Mouse (Mus musculus) limb, embryonic 15.5 days (tissue): ENCODE measurements at regions not wholly inside any gene's neighbourhood (a gene's known extent, or its start where the extent isn't known, plus 50 kb on each side); places are given as distances from the start of the nearest gene placed in this dataset.

ENCODE experiments used
- ATAC-seq: fragments of 200-750 bp; cut with Nextera tagmentation; 2 replicates; pipeline ENCODE4 v1.8.0; 2017; ENCODE audit warnings: low read depth, moderate TSS enrichment; ENCODE audit not compliant: insufficient number of reproducible peaks, low FRiP score, low TSS enrichment
- H3K27ac ChIP-seq: fragments of 300-500 bp; sonication (generic); 2 replicates; pipeline ENCODE4 v1.5.1; 2015; ENCODE audit warnings: moderate library complexity, mild to moderate bottlenecking, inconsistent platforms
- H3K27me3 ChIP-seq: fragments of 300-500 bp; sonication (generic); 2 replicates; pipeline ENCODE4 v1.6.1; 2015; ENCODE audit warnings: inconsistent platforms
- H3K36me3 ChIP-seq: fragments of 300-500 bp; sonication (generic); 2 replicates; pipeline ENCODE4 v1.6.1; 2015; ENCODE audit warnings: inconsistent platforms
- H3K4me1 ChIP-seq: fragments of 300-500 bp; sonication (generic); 2 replicates; pipeline ENCODE4 v1.6.1; 2015; ENCODE audit warnings: inconsistent platforms
- H3K4me2 ChIP-seq: fragments of 300-500 bp; sonication (generic); 2 replicates; pipeline ENCODE4 v1.6.1; 2015; ENCODE audit warnings: mild to moderate bottlenecking, inconsistent platforms
- H3K4me3 ChIP-seq: fragments of 300-500 bp; sonication (generic); 2 replicates; pipeline ENCODE4 v1.5.1; 2015; ENCODE audit warnings: mild to moderate bottlenecking, inconsistent platforms
- H3K9ac ChIP-seq: fragments of 300-500 bp; sonication (generic); 2 replicates; pipeline ENCODE4 v1.6.1; 2015; ENCODE audit warnings: inconsistent platforms
- H3K9me3 ChIP-seq: fragments of 300-500 bp; sonication (generic); 2 replicates; pipeline ENCODE4 v1.6.1; 2016; ENCODE audit warnings: inconsistent platforms
- WGBS: fragments of 180-500 bp; shearing (Covaris S2); methylation state at CpG from one replicate; pipeline ENCODE4 v1.1.7; 2015; 5-methylcytosine and 5-hydroxymethylcytosine counted together

DNA sequence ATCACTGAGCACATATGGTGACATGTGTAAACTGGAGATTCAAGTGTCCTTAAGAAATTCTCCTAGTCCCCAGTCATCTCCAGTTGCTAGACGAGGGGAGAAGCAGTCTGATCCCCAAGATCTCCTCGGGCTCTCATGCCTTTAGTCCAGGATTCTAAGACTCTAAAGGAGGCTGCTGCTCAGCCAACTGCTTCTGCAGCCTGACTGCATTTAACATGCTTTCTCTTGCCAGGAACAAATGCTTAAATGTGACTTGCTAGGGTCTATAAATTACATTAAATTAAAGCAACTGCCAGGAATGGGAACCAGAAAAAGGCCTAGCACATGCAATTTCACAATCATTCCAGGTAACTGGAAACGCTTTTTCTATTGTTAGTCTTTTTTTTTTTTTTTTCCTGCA, 599.8 kb upstream of the Gcfc2 start:
- ATAC-seq: no peak
- Histone ChIP-seq H3K9me3 (no peaks in the 10 kb centered on the region), H3K9ac (no peak overlapping the region), H3K4me1 (no peaks in the 10 kb centered on the region), H3K27me3 (no peaks in the 10 kb centered on the region), H3K36me3 (no peaks in the 10 kb centered on the region), H3K4me2 (no peak overlapping the region), H3K4me3 (no peak overlapping the region), H3K27ac (no peak overlapping the region)
- 45% methylated on average over 3 of the region's 3 CpGs for WGBS

DNA sequence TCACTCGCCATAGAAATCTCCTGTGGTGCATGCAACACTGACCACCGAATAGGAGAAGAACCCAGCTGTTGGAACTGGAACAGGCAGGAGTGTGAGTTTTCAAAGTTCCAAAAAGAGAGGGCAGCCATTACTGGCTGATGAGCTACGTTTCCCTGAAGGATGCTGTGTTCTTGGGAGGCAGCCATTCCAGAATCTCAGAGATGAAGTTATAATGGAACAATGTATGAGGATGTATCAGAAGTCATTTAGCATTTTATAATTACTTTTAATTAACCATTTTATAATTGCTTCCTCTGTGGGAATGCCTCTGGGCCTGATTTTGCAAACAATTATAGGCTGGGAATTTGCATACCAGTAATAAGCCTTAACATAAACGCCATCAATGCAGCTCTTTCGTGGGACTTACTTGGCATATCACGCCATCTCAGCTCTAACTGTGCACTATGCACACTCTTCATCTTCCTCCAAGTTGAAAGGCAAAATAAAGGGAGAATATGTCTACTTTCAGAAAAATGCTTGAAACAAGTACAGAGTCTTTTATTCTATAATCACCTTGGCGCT, 559.4 kb upstream of the Gcfc2 start:
- H3K9ac ChIP-seq: no peak overlapping the region
- no peak overlapping the region for H3K4me3 ChIP-seq
- H3K4me2 ChIP-seq: no peak overlapping the region
- no peaks in the 10 kb centered on the region for H3K4me1 ChIP-seq
- no peak overlapping the region for H3K27ac ChIP-seq
- 78% methylated on average over 7 of the region's 7 CpGs for WGBS
- H3K27me3 ChIP-seq: no peaks in the 10 kb centered on the region
- H3K9me3 ChIP-seq: no peaks in the 10 kb centered on the region
- no peaks in the 10 kb centered on the region for H3K36me3 ChIP-seq
- ATAC-seq: no peak

DNA sequence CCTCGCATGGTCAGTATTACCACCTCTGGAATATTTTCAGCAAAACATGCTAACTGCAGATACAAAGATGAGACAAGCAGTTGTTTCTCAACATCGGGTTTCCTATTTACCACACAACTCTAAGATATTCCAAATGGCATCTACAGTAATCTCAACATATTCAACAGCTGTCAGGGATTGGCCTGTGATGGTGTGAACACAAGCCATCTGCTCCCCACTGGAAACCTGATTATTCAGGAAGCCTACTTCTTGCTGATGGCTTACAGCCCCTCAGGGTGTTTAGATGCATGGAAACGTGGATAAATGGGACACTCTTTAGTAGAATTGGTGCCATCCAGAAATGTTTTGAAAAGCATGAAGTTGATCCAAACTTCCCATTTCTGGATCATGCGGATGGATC, 535.0 kb upstream of the Gcfc2 start:
- H3K36me3 ChIP-seq: no peaks in the 10 kb centered on the region
- H3K9ac ChIP-seq: no peak overlapping the region
- no peak for ATAC-seq
- H3K9me3 ChIP-seq: no peaks in the 10 kb centered on the region
- no peak overlapping the region for H3K4me3 ChIP-seq
- no peaks in the 10 kb centered on the region for H3K27me3 ChIP-seq
- no peak overlapping the region for H3K27ac ChIP-seq
- no peak overlapping the region for H3K4me2 ChIP-seq
- no peaks in the 10 kb centered on the region for H3K4me1 ChIP-seq
- WGBS: 76% methylated on average over 4 of the region's 4 CpGs

DNA sequence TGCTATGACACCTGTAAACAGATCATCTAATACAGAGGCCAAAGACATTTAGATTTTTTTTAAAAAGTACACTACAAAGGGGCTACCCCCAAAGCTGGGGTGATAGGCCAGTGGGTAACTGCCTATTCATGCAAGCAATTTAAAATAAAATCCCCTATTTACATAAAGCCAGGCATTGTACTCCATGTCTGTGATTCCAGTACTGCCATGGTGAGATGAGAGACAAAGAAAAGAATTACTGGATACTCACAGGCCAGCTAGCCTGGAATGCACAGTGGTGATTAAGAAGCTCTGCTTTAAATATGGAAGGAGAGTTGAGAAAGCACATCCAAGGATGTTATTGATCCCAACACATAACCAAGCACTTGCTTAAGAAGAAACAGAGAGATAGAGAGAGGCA, 520.3 kb upstream of the Gcfc2 start:
- H3K36me3 ChIP-seq: no peaks in the 10 kb centered on the region
- no peak overlapping the region for H3K4me2 ChIP-seq
- H3K27ac ChIP-seq: no peak overlapping the region
- no peaks in the 10 kb centered on the region for H3K9me3 ChIP-seq
- ATAC-seq: no peak
- H3K4me1 ChIP-seq: no peaks in the 10 kb centered on the region
- no peak overlapping the region for H3K4me3 ChIP-seq
- H3K9ac ChIP-seq: no peak overlapping the region
- no peaks in the 10 kb centered on the region for H3K27me3 ChIP-seq

DNA sequence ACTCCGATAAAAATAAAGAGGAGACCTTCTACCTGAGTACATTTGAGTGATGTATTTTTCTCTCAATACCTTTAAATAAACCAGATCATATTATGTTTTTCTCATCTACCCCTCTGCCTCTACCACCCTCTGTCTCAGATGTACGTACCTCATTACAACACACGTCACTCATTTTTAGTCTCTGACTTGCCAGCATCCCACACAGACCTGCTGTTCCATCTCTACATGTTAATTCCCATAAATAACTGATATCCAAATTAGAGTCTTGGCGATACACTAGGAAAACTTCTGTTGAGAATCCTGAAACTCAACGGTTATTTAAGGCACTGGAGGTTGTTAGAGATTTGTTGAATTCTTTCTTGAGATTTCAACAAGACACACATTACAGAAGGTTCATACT, 509.9 kb upstream of the Gcfc2 start:
- H3K9me3 ChIP-seq: no peaks in the 10 kb centered on the region
- no peak overlapping the region for H3K9ac ChIP-seq
- H3K36me3 ChIP-seq: no peaks in the 10 kb centered on the region
- 92% methylated on average over 5 of the region's 5 CpGs for WGBS
- no peak for ATAC-seq
- no peaks in the 10 kb centered on the region for H3K27me3 ChIP-seq
- no peak overlapping the region for H3K27ac ChIP-seq
- no peak overlapping the region for H3K4me2 ChIP-seq
- H3K4me1 ChIP-seq: no peaks in the 10 kb centered on the region
- H3K4me3 ChIP-seq: no peak overlapping the region

DNA sequence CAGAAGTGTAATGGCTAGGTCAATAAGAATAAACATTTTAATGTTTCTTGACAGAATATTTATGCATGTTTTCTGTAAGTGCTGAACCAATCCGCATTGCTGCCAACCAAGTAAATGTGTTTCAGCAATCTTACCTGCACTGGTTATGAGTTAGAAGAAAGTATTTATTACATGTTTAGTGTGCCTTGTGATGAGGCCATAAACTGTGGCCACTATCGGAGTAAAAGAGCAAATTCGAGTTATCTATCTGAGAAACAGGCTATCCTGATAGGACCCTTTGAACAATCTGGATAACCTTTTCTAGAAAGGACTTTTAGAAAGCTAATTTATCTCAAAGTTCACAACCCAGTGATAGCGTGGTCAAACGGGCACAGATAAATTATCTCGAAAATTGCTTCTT, 488.7 kb upstream of the Gcfc2 start:
- no peak for ATAC-seq
- no peaks in the 10 kb centered on the region for H3K9me3 ChIP-seq
- no peak overlapping the region for H3K9ac ChIP-seq
- H3K27me3 ChIP-seq: no peaks in the 10 kb centered on the region
- no peak overlapping the region for H3K27ac ChIP-seq
- no peaks in the 10 kb centered on the region for H3K4me1 ChIP-seq
- H3K36me3 ChIP-seq: no peaks in the 10 kb centered on the region
- no peak overlapping the region for H3K4me3 ChIP-seq
- 84% methylated on average over 6 of the region's 6 CpGs for WGBS
- no peak overlapping the region for H3K4me2 ChIP-seq

DNA sequence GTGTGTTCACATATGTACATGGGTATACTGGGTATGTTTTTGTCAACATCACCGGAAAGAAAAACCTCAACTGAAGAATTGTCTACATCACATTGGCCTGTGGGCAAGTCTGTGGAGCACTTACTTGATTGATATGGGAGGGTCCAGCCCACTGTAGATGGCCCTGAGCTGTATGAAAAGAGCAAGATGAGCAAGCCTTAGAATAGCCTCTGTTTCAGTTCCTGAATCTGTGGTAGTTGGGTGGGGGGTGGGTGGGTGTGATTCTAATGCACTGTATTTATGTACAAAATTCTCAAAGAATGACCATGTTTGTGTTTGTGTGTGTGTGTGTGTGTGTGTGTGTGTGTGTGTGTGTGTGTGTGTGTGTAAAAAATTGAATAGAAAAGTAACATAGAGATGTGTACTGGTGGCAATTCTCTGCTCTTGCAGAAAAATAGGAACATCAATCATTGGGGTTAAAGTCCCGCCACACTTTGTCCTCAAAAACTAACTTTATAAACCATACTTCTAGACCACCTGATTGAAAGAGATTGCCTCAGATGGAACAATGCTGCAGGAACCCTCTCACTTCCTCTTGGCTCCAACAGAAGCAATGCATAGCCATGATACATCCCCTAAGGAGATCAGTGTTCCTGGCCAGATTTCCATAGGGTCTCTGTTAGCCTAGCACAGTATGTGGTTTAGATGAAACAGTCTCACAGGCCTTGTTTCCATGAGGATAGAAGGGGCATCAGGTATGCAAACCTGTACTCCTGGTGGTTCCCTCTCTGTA, 484.3 kb upstream of the Gcfc2 start:
- no peaks in the 10 kb centered on the region for H3K4me1 ChIP-seq
- H3K4me3 ChIP-seq: no peak overlapping the region
- no peaks in the 10 kb centered on the region for H3K27me3 ChIP-seq
- no peak overlapping the region for H3K9ac ChIP-seq
- no peak overlapping the region for H3K4me2 ChIP-seq
- H3K27ac ChIP-seq: no peak overlapping the region
- H3K9me3 ChIP-seq: no peaks in the 10 kb centered on the region
- H3K36me3 ChIP-seq: no peaks in the 10 kb centered on the region
- 81% methylated on average over 2 of the region's 2 CpGs for WGBS
- no peak for ATAC-seq

DNA sequence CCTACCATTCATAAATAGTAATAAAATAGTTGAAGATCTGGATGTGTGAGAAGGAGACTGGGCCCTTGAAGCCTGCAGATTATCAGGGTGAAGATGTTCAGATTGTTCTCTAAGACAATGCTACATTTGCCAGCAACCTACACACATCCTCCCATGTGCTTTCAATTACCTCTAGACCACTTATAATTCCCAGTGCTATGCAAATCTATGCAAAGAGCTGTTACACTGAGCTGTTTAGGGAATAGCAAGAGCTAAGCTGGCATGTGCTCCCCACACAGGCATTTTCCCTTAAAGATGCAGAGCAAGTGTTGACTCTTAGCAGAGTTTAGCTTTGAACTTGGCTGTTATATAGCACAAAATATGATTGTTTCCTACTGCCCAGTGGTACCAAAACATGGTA, 482.1 kb upstream of the Gcfc2 start:
- Histone ChIP-seq H3K9ac (no peak overlapping the region), H3K27ac (no peak overlapping the region), H3K27me3 (no peaks in the 10 kb centered on the region), H3K9me3 (no peaks in the 10 kb centered on the region), H3K4me3 (no peak overlapping the region), H3K36me3 (no peaks in the 10 kb centered on the region), H3K4me2 (no peak overlapping the region), H3K4me1 (no peaks in the 10 kb centered on the region)
- ATAC-seq: no peak

DNA sequence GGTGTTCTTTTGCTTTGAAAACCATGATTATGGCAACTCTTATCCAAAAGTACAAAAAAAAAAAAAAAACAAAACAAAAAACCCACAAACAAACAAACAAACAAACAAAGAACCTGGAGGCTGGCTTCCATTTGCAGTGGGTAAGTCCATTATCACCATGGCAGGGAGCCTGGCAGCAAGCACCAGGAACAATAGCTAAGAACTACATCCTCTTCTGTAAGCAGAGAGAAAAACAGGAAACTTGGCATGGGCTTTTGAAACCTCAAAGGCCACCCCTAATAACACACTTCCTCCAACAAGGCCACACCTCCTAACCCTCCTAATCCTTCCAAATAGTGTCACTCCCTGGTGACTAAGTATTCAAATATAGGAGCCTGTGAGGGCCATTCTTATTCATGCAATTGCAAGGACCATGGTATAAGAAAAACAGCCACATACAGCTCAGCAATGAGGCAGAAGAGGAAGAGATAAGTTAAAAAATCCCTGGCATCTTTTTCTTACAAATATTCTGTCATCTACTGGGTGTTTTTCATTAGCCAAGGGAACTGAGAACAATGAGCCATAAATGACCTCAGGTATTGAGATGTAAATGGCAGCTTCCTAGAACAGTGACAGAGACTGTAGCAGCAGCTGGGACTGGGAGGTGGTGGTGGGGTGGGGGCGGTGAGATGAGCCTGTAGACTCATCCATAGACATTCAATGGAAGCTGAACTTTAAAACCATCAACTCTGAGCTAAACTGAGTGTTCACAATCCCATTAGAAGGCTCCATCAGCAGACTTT, 477.3 kb upstream of the Gcfc2 start:
- Histone ChIP-seq H3K4me2 (no peak overlapping the region), H3K27ac (no peak overlapping the region), H3K36me3 (no peaks in the 10 kb centered on the region), H3K4me3 (no peak overlapping the region), H3K4me1 (no peaks in the 10 kb centered on the region), H3K9ac (no peak overlapping the region), H3K27me3 (no peaks in the 10 kb centered on the region), H3K9me3 (no peaks in the 10 kb centered on the region)
- no peak for ATAC-seq
- WGBS: 74% methylated on average over 1 of the region's 1 CpGs

DNA sequence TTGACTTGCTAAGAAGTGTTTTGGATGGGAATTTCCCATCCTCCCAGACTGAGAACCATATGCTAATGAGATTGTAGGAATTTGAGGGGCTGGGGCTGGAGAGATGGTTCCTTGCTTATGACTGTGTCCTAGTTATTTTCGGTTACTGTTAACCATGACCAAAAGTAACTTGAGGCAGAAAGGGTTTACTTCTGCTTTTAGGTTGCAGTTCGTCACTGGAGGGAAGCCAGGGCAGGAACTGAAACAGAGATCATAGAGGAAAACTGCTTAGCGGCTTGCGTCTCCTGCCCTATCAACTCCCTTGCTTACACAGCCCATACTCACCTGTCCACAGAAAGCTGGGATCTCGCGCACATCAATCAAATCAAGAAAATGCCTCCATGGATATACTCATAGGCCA, 475.8 kb upstream of the Gcfc2 start:
- WGBS: 87% methylated on average over 6 of the region's 6 CpGs
- no peak for ATAC-seq

DNA sequence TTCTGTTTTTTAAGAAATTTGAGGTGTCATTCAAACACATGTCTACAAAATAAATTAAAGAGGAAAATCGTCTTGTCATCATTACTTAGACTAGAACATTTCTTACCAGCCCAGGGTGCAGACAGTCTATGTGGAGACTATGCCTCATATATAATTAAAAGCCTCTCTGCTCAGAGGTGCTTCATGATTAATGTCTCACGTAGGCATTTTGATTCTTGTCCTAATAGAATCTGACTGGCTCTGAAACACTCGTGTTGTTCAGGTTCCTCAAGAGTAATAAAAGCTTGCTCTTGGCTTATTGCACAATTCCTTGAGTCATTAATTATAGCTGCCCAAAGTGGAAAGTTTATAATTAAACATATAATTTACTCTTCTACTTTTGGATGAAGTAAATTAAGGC, 475.1 kb upstream of the Gcfc2 start:
- ATAC-seq: no peak
- Histone ChIP-seq H3K27ac (no peak overlapping the region), H3K4me3 (no peak overlapping the region), H3K4me1 (no peaks in the 10 kb centered on the region), H3K27me3 (no peaks in the 10 kb centered on the region), H3K36me3 (no peaks in the 10 kb centered on the region), H3K9me3 (no peaks in the 10 kb centered on the region), H3K4me2 (no peak overlapping the region), H3K9ac (no peak overlapping the region)
- 47% methylated on average over 3 of the region's 3 CpGs for WGBS

More for the DNA sequence above, 475.8 kb upstream of the Gcfc2 start:
- Histone ChIP-seq H3K4me3 (no peak overlapping the region), H3K9ac (no peak overlapping the region), H3K4me1 (no peaks in the 10 kb centered on the region), H3K27me3 (no peaks in the 10 kb centered on the region), H3K27ac (no peak overlapping the region), H3K9me3 (no peaks in the 10 kb centered on the region), H3K4me2 (no peak overlapping the region), H3K36me3 (no peaks in the 10 kb centered on the region)

DNA sequence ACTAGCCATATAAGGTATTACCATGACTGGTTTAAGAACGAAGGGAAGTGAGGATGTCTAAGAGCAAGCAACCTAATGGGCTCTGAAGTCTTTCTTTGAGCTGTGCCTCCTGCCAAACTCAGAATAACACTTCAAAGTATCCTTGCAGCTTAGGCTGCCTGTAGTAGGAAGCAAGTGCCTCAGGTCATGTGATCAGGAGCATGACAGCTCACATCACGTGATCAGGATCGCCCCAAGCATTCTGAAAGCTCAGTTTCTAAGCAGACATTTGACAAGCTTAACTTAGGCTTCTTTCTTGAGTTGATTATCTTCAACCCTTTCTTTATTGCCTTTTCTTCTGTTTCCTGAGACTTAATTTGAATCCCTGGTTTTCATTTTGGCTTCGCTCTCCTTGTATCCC, 462.4 kb upstream of the Gcfc2 start:
- no peaks in the 10 kb centered on the region for H3K36me3 ChIP-seq
- no peaks in the 10 kb centered on the region for H3K9me3 ChIP-seq
- no peaks in the 10 kb centered on the region for H3K4me1 ChIP-seq
- H3K27ac ChIP-seq: no peak overlapping the region
- H3K4me2 ChIP-seq: no peak overlapping the region
- WGBS: 64% methylated on average over 4 of the region's 4 CpGs
- no peak for ATAC-seq
- H3K27me3 ChIP-seq: no peaks in the 10 kb centered on the region
- no peak overlapping the region for H3K9ac ChIP-seq
- H3K4me3 ChIP-seq: no peak overlapping the region
